Mouse (Mus musculus) hindbrain, embryonic 15.5 days (tissue): ENCODE data around the gene Tmed1. TPM values are rescaled to one million over a fixed set of nuclear protein-coding genes. Genes with fewer than 3 reads are reported as not detected.

Experiments
- ATAC-seq: fragments of 200-750 bp; cut with Nextera tagmentation; 2 replicates; pipeline ENCODE4 v1.8.0; 2017; ENCODE audit warnings: low read depth, moderate number of reproducible peaks, moderate TSS enrichment; ENCODE audit not compliant: low FRiP score
- H3K27ac ChIP-seq: fragments of 300-500 bp; sonication (generic); replicated peaks from 2 replicates; pipeline ENCODE4 v1.5.1; 2015; ENCODE audit warnings: mild to moderate bottlenecking, inconsistent platforms
- H3K27me3 ChIP-seq: fragments of 300-500 bp; sonication (generic); 2 replicates; pipeline ENCODE4 v1.6.1; 2015; ENCODE audit warnings: control low read depth, inconsistent platforms
- H3K36me3 ChIP-seq: fragments of 300-500 bp; sonication (generic); 2 replicates; pipeline ENCODE4 v1.6.1; 2015; ENCODE audit warnings: control low read depth, inconsistent platforms
- H3K4me1 ChIP-seq: fragments of 300-500 bp; sonication (generic); replicated peaks from 2 replicates; pipeline ENCODE4 v1.6.1; 2015; ENCODE audit warnings: control low read depth, inconsistent platforms
- H3K4me2 ChIP-seq: fragments of 300-500 bp; sonication (generic); 2 replicates; pipeline ENCODE4 v1.6.1; 2015; ENCODE audit warnings: moderate library complexity, mild to moderate bottlenecking, inconsistent platforms
- H3K4me3 ChIP-seq: fragments of 300-500 bp; sonication (generic); 2 replicates; pipeline ENCODE4 v1.5.1; 2015; ENCODE audit warnings: mild to moderate bottlenecking, inconsistent platforms
- H3K9ac ChIP-seq: fragments of 300-500 bp; sonication (generic); 2 replicates; pipeline ENCODE4 v1.6.1; 2015; ENCODE audit warnings: inconsistent platforms
- H3K9me3 ChIP-seq: fragments of 300-500 bp; sonication (generic); 2 replicates; pipeline ENCODE4 v1.6.1; 2016; ENCODE audit warnings: control low read depth, inconsistent platforms
- WGBS: fragments of 180-500 bp; shearing (Covaris S2); methylation state at CpG from one replicate; pipeline ENCODE4 v1.1.7; 2015; 5-methylcytosine and 5-hydroxymethylcytosine counted together
- microRNA-seq: library from miRNA; unstranded; fragments of <30 nt; microRNA quantifications from one replicate; pipeline ENCODE4, GENCODE M21; 2016
- polyA plus RNA-seq: library from polyadenylated mRNA; unstranded; fragments of >200 nt; fragmentation: Nextera tagmentation; extraction: Ambion mirVana; gene quantifications from 2 replicates; pipeline ENCODE4 v1.2.1, GENCODE M21; 2015

Tmed1 gene
- polyA plus RNA-seq, 1 experiment from 2014 or later = 58.7 TPM

- no peaks in the 10 kb centered on the region for H3K9me3 ChIP-seq
- peaks cover 25% of the 10 kb centered on the region for H3K36me3 ChIP-seq
- no peak overlapping the region for H3K4me3 ChIP-seq
- H3K4me1 ChIP-seq = peaks cover 8% of the 10 kb centered on the region; the same call in 1 of the 2 replicates
- no peak overlapping the region for H3K4me2 ChIP-seq
- H3K27me3 ChIP-seq = no peaks in the 10 kb centered on the region
- 86% methylated on average over 5 of the region's 5 CpGs for WGBS
- H3K27ac ChIP-seq = peak overlapping the region; percentile 33; the same call in 1 of the 2 replicates
- ATAC-seq = no peak
- H3K9ac ChIP-seq = no peak overlapping the region
Observed at GRCm38 (mm10) chr9:21463138-21463590, 46.9 kb downstream of the Tmed1 start.

GRCm38 (mm10) chr9:21460400-21460940 is 49.6 kb downstream of the Tmed1 start:
- Histone ChIP-seq H3K4me2 (no peak overlapping the region), H3K4me1 (peaks cover 8% of the 10 kb centered on the region; the same call in 1 of the 2 replicates), H3K4me3 (no peak overlapping the region), H3K9me3 (no peaks in the 10 kb centered on the region), H3K27ac (no peak overlapping the region), H3K27me3 (no peaks in the 10 kb centered on the region), H3K36me3 (peaks cover 8% of the 10 kb centered on the region; the same call in 1 of the 2 replicates), H3K9ac (no peak overlapping the region)
- 96% methylated on average over 3 of the region's 3 CpGs for WGBS
- no peak for ATAC-seq

- WGBS = 87% methylated on average over 3 of the region's 3 CpGs
- H3K4me2 ChIP-seq = no peak overlapping the region
- peaks cover 7% of the 10 kb centered on the region; the same call in 1 of the 2 replicates for H3K36me3 ChIP-seq
- H3K27me3 ChIP-seq = no peaks in the 10 kb centered on the region
- ATAC-seq = no peak
- H3K4me1 ChIP-seq = peaks cover 8% of the 10 kb centered on the region; the same call in 1 of the 2 replicates
- no peaks in the 10 kb centered on the region for H3K9me3 ChIP-seq
- H3K27ac ChIP-seq = no peak overlapping the region
- no peak overlapping the region for H3K4me3 ChIP-seq
- no peak overlapping the region for H3K9ac ChIP-seq
Observed at GRCm38 (mm10) chr9:21458821-21459220, 51.2 kb downstream of the Tmed1 start.

Small RNA genes within 50 kb of the gene (microRNA-seq; reads per million reads assigned to microRNA genes)
- not detected for gene Mir199a-1

Other genes with a start within 250 kb of the Tmed1 start
- 47.6 and 53.7 TPM in 2 replicates for gene Atg4d, start 245.0 kb downstream of the Tmed1 start, polyA plus RNA-seq
- gene Kri1, start 222.3 kb downstream of the Tmed1 start, polyA plus RNA-seq = 14.9 and 15.7 TPM in 2 replicates
- 108 and 111 TPM in 2 replicates for gene Cdkn2d, start 218.8 kb downstream of the Tmed1 start, polyA plus RNA-seq
- gene Ap1m2, start 197.9 kb downstream of the Tmed1 start, polyA plus RNA-seq = 2.7 and 3.1 TPM in 2 replicates
- 64.5 and 73.4 TPM in 2 replicates for gene Slc44a2, start 189.6 kb downstream of the Tmed1 start, polyA plus RNA-seq
- 209 and 215 TPM in 2 replicates for gene Ilf3, start 142.4 kb downstream of the Tmed1 start, polyA plus RNA-seq
- gene Qtrt1, start 98.4 kb downstream of the Tmed1 start, polyA plus RNA-seq = 53.2 and 55.8 TPM in 2 replicates
- gene Dnm2, start 85.3 kb downstream of the Tmed1 start, polyA plus RNA-seq = 65.0 and 73.1 TPM in 2 replicates
- 2.5 and 3.1 TPM in 2 replicates for gene AB124611, start 15.9 kb upstream of the Tmed1 start, polyA plus RNA-seq
- 42.6 and 46.1 TPM in 2 replicates for gene Carm1, start 36.6 kb upstream of the Tmed1 start, polyA plus RNA-seq
- gene Timm29, start 82.5 kb upstream of the Tmed1 start, polyA plus RNA-seq = 60.1 and 61.8 TPM in 2 replicates
- 25.1 and 25.2 TPM in 2 replicates for gene Yipf2, start 82.6 kb upstream of the Tmed1 start, polyA plus RNA-seq
- gene Smarca4, start 105.9 kb upstream of the Tmed1 start, polyA plus RNA-seq = 126 and 139 TPM in 2 replicates
- 15.6 and 18.3 TPM in 2 replicates for gene Ldlr, start 213.2 kb upstream of the Tmed1 start, polyA plus RNA-seq